Mouse (Mus musculus) urinary bladder, postnatal 36 days (tissue): ENCODE data around the gene Gsdmc3.
"Not testable (repeated sequence)": the region's sequence is repeated elsewhere in the genome, so short reads cannot be mapped to it uniquely, and the experiment has no call there.

Experiments
- DNase-seq, 2 experiments: peaks; one replicate each; pipeline ENCODE4 v3.0.0; 2022; ENCODE audit warnings: low spot score in 2 of 2, mixed read lengths in 1 of 2

The Gsdmc3 gene

GRCm38 (mm10) chr15:63878458-63878857 lies at the start of gene Gsdmc3:
TSS of gene Gsdmc3 (minus strand) at chr15:63878558.
- not testable (repeated sequence) for DNase-seq

DNA sequence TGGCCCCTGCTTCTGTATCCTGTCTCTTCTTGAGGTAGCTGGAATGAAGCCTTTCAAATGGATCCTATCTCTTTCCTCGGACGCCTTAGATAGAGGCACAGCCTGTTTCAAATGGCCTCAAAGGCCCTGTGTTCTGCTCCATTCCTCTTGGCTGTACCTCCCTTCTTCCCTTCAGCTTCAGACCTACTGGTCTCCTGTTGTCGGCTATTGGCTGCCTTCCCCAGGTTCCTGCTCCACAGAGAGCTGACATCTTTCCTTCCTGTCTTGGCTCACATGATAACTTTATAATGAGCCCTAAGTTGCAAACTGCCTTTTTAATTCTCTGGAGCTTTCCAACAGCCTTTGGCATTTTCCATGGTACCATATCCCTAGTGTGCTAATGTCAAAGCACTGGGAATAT lies 47.8 kb upstream of the Gsdmc3 start:
- DNase-seq = no peak

- no peak for DNase-seq
Observed at GRCm38 (mm10) chr15:63924484-63924883, 46.1 kb upstream of the Gsdmc3 start.

DNA sequence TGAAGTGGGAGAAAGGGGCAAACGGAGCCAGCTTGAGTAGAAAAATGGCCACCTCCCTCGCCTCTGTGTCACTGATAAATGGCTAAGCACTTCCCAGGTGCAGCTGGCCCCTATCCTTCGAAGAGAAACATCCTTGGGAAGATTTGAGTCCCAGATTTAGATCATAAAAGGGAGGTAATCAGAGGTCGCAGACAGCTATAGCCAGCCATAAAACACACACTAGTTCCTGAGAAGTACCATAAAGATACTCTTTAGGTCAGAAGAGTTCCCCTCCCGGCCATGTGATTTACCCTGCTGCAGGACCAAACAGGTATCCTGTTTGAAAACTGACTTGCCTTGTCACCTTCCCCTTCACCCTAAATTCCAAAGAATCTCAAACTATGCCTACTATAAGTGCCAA lies 43.3 kb upstream of the Gsdmc3 start:
- DNase-seq = not testable (repeated sequence)

DNA sequence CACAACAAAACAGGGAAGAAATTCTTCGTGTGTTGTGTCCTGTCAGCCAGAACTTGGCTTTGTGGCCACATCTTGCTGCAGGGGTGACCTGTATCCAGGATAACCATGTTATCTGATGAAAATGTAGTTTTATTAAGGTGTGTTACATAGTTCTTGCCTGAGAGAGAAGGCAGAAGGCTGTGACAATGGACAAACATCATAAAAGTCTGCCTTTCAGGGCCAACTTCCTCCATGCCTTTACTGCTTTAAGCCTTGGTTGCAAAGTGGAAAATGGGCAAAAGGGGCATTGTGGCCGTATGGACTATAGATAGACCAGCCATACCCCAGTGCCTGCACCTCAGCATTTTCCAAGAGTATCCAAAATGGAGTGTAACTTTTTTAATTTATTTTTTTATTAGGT lies 41.4 kb upstream of the Gsdmc3 start:
- not testable (repeated sequence) for DNase-seq

DNA sequence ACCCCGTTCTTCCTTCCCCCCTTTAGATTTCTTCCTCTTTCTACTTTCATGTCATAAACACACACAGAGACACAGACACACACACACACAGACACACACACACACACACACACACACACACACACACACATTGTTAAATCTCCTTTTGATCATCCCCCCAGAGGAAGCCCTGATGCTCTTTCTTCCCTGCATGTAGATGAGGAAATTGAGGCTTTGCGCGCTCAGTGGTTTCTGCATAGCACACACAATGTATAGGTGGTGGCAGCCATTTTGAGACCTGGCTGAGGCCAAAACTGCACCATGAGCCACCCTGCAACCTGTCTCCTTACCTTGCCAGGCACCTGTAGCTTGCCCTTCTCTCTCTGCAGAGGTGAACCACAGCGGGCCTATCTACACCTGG lies 38.2 kb upstream of the Gsdmc3 start:
- not testable (repeated sequence) for DNase-seq

GRCm38 (mm10) chr15:63912197-63912596 lies 33.8 kb upstream of the Gsdmc3 start, which contains the start of gene Gsdmc4:
TSS of gene Gsdmc4 (minus strand) at chr15:63912297.
- not testable (repeated sequence) for DNase-seq

GRCm38 (mm10) chr15:63909896-63910295 lies 31.5 kb upstream of the Gsdmc3 start:
- DNase-seq = not testable (repeated sequence)

GRCm38 (mm10) chr15:63895560-63896353 lies 17.4 kb upstream of the Gsdmc3 start:
- peak in 1 of 2 experiments; percentile 23 for DNase-seq

DNA sequence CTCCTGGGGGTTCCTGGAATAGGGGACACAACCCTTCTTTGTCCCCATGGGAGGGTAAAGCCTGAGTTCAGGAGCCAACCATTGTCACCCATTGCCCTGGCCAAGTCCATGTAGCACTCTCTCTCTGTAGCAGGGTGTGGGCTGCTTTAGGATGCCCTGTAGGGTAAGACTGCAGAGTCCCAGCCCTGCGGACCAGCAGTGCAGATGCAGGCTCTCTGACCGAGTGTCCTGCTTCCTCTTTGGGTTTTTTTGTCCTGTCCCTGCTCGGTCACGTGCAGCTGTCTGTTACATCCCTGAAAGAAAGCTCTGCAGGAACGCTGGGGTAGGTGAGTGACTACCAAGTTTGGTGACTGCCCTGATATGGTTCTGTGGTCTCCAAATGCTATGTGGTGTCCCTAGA lies 10.1 kb upstream of the Gsdmc3 start:
- DNase-seq = not testable (repeated sequence)

GRCm38 (mm10) chr15:63887949-63888348 lies 9.6 kb upstream of the Gsdmc3 start:
- not testable (repeated sequence) for DNase-seq

DNA sequence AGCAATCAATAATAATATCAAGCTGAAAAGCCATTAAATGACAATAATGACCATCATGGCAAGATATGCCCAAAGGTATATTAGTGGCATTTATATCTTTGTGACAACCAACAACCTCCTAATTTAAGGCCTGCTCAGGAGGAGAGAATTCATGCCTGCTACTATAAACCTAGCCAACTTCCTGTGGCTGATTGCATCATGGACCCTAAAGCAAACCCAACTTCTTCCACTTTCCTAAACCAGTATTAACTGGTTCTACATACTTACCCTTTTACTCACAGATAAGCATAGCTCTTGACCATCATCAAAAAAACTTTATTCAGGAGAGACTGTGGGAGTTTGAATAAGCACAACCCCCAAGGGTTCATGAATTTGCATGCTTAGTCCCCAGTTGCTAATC lies 2.2 kb downstream of the Gsdmc3 start:
- DNase-seq = not testable (repeated sequence)

DNA sequence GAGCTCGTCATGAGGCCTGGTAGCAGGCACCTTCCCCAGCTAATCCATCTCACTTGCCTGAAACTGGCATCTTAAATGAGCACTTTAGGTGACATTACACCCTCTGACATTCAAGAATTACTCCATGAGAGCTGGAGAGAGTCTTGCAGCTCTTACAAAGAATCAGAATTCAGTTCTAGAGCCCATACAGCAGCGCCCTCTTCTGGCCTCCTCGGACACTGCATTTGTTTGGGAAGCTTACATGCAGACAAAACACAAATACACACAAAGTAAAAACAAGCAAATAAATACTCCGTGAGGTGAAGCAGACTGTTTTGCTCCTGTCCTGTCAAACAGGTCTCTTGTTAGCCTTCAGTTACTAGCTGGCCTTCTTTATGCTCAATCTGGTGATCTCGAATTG lies 16.4 kb downstream of the Gsdmc3 start:
- not testable (repeated sequence) for DNase-seq
